Mouse (Mus musculus): ENCODE measurements around the gene Sh3kbp1.

DNA sequence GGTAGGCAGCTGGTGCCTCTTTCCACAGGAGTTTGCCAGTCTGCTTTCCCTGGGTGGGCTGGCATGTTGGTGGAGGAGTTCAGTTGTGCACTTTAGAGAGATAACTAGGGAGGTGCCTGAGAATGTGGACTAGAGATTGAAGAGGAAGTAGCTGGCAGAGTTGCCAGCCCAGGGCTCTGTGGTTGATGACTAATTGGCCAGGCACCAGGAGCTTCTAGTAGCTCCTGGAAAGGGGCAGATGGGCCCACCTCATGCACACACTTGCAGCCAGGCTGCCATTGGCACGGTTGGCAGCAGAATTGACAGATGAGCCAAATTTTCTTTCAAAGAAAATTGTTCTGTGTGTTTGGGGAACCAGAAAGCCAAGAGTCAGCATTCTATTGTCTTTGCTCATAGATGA is 210.3 kb downstream of the Sh3kbp1 start:
- TF ChIP-seq CTCF (IDR thresholded peaks at IDR 0.05), result no peak
- no peak for TF ChIP-seq EP300 (IDR thresholded peaks at IDR 0.05)
